Mouse (Mus musculus) spleen, adult 12 weeks (tissue): Measurements from ENCODE around the gene Specc1.

Source experiments
- DNase-seq: peaks from one replicate; pipeline ENCODE4 v3.0.0; 2022; ENCODE audit warnings: low spot score

Specc1 gene

DNA sequence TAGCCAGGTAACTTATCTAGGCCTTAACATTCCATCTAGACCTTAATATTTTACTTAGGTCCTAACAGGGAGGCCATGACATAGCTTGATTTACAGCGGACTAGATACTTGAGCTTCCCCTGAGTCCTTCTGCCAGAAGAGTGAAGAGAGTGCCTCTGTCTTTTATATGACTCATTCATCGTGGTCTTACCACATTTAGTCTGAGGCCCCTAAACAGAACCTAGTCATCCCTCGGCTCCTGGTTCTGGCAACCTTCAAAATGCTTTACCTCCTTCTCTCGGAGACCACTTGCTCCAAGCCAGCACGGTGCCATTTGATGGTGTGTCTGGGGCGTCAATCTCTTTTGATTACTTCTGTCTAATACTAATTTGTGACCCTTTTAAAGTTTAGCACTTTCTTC lies 133.8 kb downstream of the Specc1 start:
- no peak for DNase-seq

GRCm38 (mm10) chr11:62103380-62103911 lies 146.9 kb downstream of the Specc1 start:
- DNase-seq, result no peak

GRCm38 (mm10) chr11:62106401-62106871 lies 149.9 kb downstream of the Specc1 start:
- no peak for DNase-seq

DNA sequence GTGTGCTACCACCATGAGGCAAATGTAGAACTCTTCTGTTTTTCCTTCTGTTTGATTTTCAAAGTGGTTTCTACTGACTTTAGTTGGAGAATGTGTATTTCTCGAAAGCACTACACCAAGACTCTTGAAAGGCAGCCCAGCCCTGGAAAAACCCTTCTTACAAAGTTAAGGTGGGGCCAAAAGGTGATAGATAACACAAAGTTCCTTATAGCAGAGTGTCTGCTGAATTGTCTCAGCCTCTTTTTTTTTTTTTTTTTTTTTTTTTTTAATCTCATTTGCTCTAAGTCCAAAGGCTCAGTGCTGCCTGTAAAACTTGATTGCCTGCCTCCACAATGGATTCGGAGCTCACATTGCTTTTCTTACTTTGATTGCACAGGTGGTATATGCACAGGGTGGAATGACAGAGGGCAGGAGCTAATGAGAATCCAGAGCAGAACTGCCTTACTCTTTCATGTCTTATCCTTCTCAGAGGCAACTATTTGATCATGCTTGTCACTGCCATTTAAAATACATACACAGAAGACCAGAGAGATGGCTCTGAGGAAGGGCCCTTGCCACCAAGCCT lies 150.8 kb downstream of the Specc1 start:
- no peak for DNase-seq

GRCm38 (mm10) chr11:62118561-62118960 lies 162.0 kb downstream of the Specc1 start:
- DNase-seq, result no peak

DNA sequence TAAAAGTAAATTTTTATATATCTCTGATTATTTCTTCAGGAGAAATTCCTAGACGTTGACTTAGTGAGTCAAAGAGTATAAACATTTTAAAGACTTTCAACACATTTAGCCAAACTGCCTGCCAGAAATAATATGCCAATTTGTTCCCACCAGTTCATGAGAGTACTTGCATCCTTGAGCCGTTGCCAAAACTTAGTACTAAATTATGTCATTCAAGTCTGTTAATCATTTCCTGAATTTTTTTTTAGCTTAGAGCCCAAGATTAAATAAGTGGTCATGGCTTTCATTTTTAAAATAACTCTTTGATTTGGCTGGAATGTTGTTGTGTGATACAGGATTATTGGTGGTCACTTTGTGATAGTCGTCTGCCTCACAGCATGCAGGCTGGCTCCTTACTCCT lies 163.3 kb downstream of the Specc1 start:
- DNase-seq, result no peak

GRCm38 (mm10) chr11:62121365-62121764 lies 164.8 kb downstream of the Specc1 start:
- DNase-seq, result no peak

GRCm38 (mm10) chr11:62127692-62128091 lies 171.1 kb downstream of the Specc1 start:
- DNase-seq, result peak; percentile 57

GRCm38 (mm10) chr11:62128197-62128596 lies 171.6 kb downstream of the Specc1 start:
- DNase-seq, result no peak

- DNase-seq, result no peak
Measured at GRCm38 (mm10) chr11:62130191-62130590, 173.6 kb downstream of the Specc1 start.

GRCm38 (mm10) chr11:62130685-62131295 lies 174.2 kb downstream of the Specc1 start:
- DNase-seq, result no peak

DNA sequence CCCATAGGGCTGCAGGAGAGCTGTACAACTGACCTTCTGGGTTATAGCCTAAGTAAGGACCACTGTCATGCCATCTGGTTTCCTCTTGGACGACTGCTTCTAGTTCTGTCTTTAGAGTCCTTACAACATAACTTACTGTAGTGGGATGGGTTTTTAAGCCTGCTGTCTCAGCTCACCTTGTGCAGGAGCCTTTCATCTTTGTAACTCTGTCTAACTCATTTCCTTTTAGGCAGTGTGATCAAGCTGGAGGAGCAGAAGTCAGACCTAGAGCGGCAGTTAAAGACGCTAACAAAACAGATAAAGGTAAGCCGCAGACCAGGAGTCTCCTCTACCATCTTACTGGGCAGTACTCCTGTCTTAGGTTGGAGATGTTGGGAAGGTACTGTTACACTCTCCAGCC lies 175.0 kb downstream of the Specc1 start:
- no peak for DNase-seq

DNA sequence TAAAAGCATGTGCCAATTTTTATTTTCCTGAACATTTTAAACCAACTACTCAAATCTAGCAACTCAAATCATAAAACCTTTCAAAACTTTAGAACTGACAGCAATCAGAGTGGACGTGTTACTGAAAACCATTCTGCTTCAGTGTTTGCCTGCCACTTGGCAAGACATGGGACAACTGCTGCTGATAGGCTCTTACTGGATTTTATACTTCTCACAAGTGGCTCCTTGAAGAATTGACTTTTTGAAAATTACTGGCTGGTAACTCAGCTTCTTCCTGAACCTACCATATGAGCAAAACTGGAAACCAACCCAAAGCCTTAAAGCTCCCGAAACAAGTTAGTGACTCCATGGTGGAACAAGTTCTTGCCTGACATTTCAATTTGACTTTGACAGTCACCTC lies 177.6 kb downstream of the Specc1 start:
- DNase-seq, result no peak

- no peak for DNase-seq
Measured at GRCm38 (mm10) chr11:62145216-62146110, 188.9 kb downstream of the Specc1 start.

GRCm38 (mm10) chr11:62146661-62147060 lies 190.1 kb downstream of the Specc1 start:
- no peak for DNase-seq

DNA sequence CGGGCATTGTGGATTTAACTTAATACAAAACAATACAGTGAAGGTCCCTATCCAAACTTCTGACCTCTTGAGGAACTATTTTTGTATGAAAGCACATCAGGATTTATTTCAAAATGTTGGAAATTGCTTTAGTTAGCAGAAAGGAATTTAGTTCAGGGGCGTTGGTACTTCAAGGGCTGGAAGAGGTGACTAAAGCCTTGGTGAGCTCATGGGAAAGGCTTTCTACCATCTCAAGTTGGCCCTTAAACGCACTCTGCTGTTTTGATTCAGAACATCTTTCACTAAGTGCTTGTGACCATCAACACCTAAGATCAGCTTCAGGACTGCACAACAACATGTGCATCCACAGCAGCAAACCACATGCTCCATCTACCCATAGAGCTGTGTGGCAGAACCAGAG lies 191.5 kb downstream of the Specc1 start:
- DNase-seq, result no peak

DNA sequence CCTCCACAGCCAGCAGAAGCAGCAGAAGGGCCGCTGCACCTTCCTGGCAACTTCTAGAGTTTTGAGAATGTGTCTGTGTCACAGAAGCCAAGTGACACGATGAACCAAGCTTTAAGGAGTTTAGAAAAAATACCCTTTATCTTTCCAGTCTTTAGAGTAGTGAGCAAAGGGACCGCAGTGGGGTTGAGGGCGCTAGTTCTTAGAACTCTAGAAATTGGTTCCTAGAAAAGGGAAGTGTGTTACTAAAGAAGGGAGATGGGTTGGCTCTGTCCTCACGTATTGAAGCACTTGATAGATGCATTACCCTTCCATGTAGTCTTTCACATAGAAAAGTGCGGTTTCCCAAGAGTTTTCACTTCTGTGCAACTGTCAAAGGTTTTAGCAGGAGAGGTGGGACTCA lies 191.9 kb downstream of the Specc1 start:
- no peak for DNase-seq

DNA sequence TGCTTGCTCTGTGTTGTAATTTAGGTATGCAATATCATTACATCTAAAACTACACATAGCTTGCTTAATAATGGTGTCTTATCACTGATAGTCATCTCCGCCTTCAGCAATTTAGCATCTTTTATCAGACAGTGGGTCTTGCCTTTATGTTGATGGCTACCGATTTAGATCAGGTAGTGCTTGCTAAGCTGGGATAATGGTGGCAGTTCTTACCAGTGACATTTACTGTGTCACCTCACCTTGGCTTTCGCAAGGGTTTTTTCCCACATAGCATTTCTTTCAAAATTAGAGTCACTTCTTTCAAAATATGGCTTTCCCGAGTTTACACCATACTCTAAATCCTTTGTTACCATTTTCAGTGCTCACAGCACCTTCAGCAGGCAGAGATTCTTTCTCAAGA lies 196.5 kb downstream of the Specc1 start:
- DNase-seq, result no peak

DNA sequence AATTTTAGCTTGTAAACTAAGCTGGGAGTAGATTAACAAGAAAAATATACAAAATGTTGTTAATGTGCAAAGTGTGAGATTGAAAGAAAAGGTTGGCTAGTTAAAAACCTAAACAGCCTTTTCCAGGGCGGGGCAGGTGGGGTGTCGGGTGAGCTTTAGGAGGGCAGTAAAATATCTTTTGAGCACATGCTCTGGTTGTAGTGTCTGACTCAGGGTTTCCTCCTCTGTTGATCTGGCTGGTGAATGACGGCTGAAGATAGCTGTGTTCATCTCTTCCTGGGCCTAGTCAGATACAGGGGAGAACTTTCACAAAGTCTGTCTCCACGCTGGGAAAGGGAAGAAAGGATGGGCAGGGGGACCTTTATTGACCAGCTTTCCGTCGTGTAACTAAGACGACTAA lies 203.2 kb downstream of the Specc1 start:
- no peak for DNase-seq

- DNase-seq, result no peak
Measured at GRCm38 (mm10) chr11:62161450-62161849, 204.9 kb downstream of the Specc1 start.

DNA sequence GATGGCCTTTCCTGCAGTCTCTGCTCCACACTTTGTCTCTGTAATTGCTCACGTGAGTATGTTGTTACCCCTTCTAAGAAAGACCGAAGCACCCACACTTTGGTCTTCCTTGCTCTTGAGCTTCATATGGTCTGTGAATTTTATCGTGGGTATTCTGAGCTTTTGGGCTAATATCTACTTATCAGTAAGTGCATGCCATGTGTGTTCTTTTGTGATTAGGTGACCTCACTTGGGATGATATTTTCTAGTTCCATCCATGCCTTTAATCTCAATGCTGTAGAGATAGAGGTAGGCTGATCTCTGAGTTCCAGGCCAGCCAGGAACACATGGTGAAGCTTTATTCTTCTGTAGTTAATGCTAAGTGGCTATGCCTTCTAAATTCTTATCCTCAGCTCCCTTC lies 207.8 kb downstream of the Specc1 start:
- DNase-seq, result no peak

DNA sequence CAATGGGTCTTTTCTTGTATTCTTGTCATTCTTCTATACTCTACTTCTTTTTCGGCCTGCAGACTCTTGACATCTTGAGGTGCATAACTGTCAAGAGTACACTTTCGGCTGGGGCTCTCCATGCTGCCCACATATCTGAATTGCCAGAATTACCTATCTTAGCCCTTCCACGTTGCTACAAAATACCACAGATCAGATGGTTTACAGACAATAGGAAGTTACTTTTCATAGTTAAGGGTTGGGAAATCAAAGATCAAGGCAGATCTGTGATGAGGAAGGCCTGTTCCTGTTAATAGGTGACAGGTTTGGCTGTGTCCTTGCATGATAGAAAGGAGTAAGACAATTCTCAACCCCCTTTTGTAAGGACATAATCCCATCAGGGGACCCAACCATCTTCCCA lies 209.9 kb downstream of the Specc1 start:
- DNase-seq, result no peak

DNA sequence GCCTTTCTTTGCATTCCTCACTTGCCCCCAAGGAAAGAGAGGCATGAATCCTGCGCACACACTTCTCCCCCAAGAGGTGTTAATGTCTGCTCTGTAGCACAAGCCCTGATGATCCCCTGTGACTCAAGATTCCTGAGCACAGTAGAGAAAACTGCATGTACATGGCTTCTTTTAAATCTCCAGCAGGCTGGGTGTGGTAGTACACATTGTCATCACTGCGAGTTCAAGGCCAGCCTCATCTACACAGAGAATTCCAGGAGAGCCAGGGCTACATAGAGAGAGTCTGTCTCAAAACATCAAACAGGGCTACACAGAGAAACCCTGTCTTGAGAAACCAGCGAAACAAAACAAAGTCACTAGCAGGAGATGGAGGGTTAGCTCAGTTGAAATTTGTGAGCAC lies 211.6 kb downstream of the Specc1 start:
- DNase-seq, result no peak
